Mouse (Mus musculus): ENCODE measurements at regions not wholly inside any gene's neighbourhood (a gene's known extent, or its start where the extent isn't known, plus 50 kb on each side); places are given as distances from the start of the nearest gene placed in this dataset.

DNA sequence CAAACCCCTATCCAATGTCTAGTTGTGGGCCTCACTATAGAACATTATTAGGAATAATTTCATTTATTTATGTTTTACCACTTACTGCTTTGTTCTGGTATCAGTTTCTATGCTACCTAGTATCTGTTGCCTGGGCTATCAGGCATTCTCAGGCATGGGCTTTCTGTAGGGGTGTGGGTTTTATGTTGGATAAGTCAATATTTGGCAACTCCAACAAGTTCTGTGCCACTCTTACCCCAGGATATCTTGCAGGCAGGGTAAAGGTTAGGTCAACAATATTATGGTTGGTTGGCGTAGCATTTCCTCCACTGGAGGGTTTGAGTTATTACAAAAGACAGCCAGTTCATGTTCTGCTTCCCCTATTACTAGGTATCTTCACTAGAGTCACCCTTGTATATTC lies 65.8 kb downstream of the Smim10l1 start:
- no peak for DNase-seq

- DNase-seq = no peak
Measured at GRCm38 (mm10) chr6:133171286-133171685, 66.6 kb downstream of the Smim10l1 start.

GRCm38 (mm10) chr6:133206173-133206572 lies 85.8 kb upstream of the 5530400C23Rik start:
- peak; percentile 44 to 81 for DNase-seq
